Mouse (Mus musculus) olfactory bulb, adult 2 months (tissue): ENCODE results near the gene Ms4a5. TPM values are rescaled to one million over a fixed set of nuclear protein-coding genes. Genes with fewer than 3 reads are reported as not detected.
"Not testable (repeated sequence)": the region's sequence is repeated elsewhere in the genome, so short reads cannot be mapped to it uniquely, and the experiment has no call there.

Source experiments
- H3K27ac ChIP-seq: fragments of 200-500 bp; 2 replicates; pipeline ENCODE4 v1.5.1; 2012; ENCODE audit warnings: low read depth, low read length; ENCODE audit not compliant: insufficient read depth
- H3K4me1 ChIP-seq: fragments of 200-500 bp; 2 replicates; pipeline ENCODE4 v1.6.1; 2012; ENCODE audit warnings: low read length; ENCODE audit not compliant: control insufficient read depth, insufficient read depth
- H3K4me3 ChIP-seq: fragments of 200-500 bp; 2 replicates; pipeline ENCODE4 v1.5.1; 2012; ENCODE audit warnings: mild to moderate bottlenecking, low read depth, low read length, moderate library complexity; ENCODE audit not compliant: insufficient read depth
- CTCF ChIP-seq: fragments of 200-500 bp; IDR thresholded peaks from 2 replicates; pipeline ENCODE4 v1.5.1; 2012; ENCODE audit warnings: low read depth, mild to moderate bottlenecking, low read length, moderate library complexity; ENCODE audit not compliant: insufficient read depth
- POLR2A ChIP-seq: fragments of 200-500 bp; IDR thresholded peaks from 2 replicates; pipeline ENCODE4 v1.6.1; 2012; ENCODE audit warnings: mild to moderate bottlenecking, low read depth, low read length, moderate library complexity; ENCODE audit not compliant: insufficient read depth
- WGBS: fragments of 180-500 bp; shearing (Covaris S2); methylation state at CpG from one replicate; pipeline ENCODE4 v1.1.7; 2018; 5-methylcytosine and 5-hydroxymethylcytosine counted together
- polyA plus RNA-seq: library from polyadenylated mRNA; stranded (reverse); fragments of >200 nt; gene quantifications from 2 replicates; pipeline ENCODE4 v1.2.4, GENCODE M21; 2012; ENCODE audit warnings: low replicate concordance; ENCODE audit not compliant: missing spikeins, insufficient read depth, insufficient read length

Gene Ms4a5
- polyA plus RNA-seq, 1 experiment = not detected

GRCm38 (mm10) chr19:11266956-11267355 lies 16.7 kb downstream of the Ms4a5 start:
- TF ChIP-seq CTCF (no peak), POLR2A (no peak)
- Histone ChIP-seq H3K4me1 (no peaks in the 10 kb centered on the region), H3K4me3 (no peak overlapping the region), H3K27ac (no peak overlapping the region)
- WGBS = 86% methylated on average over 4 of the region's 4 CpGs

- H3K4me3 ChIP-seq = no peak within 1 kb of the TSS
- no peaks in the 10 kb centered on the region for H3K4me1 ChIP-seq
- H3K27ac ChIP-seq = no peak within 1 kb of the TSS
- TF ChIP-seq CTCF = no peak
- no peak for TF ChIP-seq POLR2A
- WGBS = 89% methylated on average over 8 of the region's 8 CpGs
These were observed 17.4 kb downstream of the Ms4a5 start, which contains the start of gene Ms4a1 for GRCm38 (mm10) chr19:11266052-11266845. Gene Ms4a1, minus strand, starts transcription at chr19:11266241.

GRCm38 (mm10) chr19:11264602-11265185 lies 19.0 kb downstream of the Ms4a5 start:
- no peak for TF ChIP-seq CTCF
- TF ChIP-seq POLR2A = no peak
- no peak overlapping the region for H3K4me3 ChIP-seq
- WGBS = 80% methylated on average over 9 of the region's 9 CpGs
- H3K27ac ChIP-seq = no peak overlapping the region
- H3K4me1 ChIP-seq = no peaks in the 10 kb centered on the region

GRCm38 (mm10) chr19:11263549-11263948 lies 20.1 kb downstream of the Ms4a5 start:
- Histone ChIP-seq H3K27ac (no peak overlapping the region), H3K4me3 (no peak overlapping the region), H3K4me1 (no peaks in the 10 kb centered on the region)
- 83% methylated on average over 3 of the region's 3 CpGs for WGBS
- TF ChIP-seq POLR2A (no peak), CTCF (no peak)

- 75% methylated on average over 4 of the region's 4 CpGs for WGBS
- not testable (repeated sequence) for H3K4me3 ChIP-seq, H3K4me1 ChIP-seq, H3K27ac ChIP-seq
These were observed 20.7 kb downstream of the Ms4a5 start for GRCm38 (mm10) chr19:11262932-11263331.

GRCm38 (mm10) chr19:11261522-11261921 lies 22.2 kb downstream of the Ms4a5 start:
- no peak for TF ChIP-seq CTCF
- TF ChIP-seq POLR2A = no peak
- H3K27ac ChIP-seq = no peak overlapping the region
- 96% methylated on average over 2 of the region's 2 CpGs for WGBS

GRCm38 (mm10) chr19:11244230-11244629 lies 39.4 kb downstream of the Ms4a5 start:
- TF ChIP-seq POLR2A (no peak), CTCF (no peak)
- H3K4me1 ChIP-seq = no peaks in the 10 kb centered on the region
- H3K27ac ChIP-seq = no peak overlapping the region
- no peak overlapping the region for H3K4me3 ChIP-seq

More at GRCm38 (mm10) chr19:11261522-11261921, 22.2 kb downstream of the Ms4a5 start:
- no peaks in the 10 kb centered on the region for H3K4me1 ChIP-seq
- no peak overlapping the region for H3K4me3 ChIP-seq

GRCm38 (mm10) chr19:11242560-11242959 lies 41.1 kb downstream of the Ms4a5 start:
- TF ChIP-seq POLR2A (no peak), CTCF (no peak)
- Histone ChIP-seq H3K4me3 (no peak overlapping the region), H3K4me1 (no peaks in the 10 kb centered on the region), H3K27ac (no peak overlapping the region)
- WGBS = 49% methylated on average over 5 of the region's 5 CpGs

GRCm38 (mm10) chr19:11235820-11236219 lies 47.9 kb downstream of the Ms4a5 start:
- H3K4me3 ChIP-seq = no peak overlapping the region
- no peak overlapping the region for H3K27ac ChIP-seq
- no peaks in the 10 kb centered on the region for H3K4me1 ChIP-seq
- no peak for TF ChIP-seq CTCF
- no peak for TF ChIP-seq POLR2A
